In the genomic region with DNA sequence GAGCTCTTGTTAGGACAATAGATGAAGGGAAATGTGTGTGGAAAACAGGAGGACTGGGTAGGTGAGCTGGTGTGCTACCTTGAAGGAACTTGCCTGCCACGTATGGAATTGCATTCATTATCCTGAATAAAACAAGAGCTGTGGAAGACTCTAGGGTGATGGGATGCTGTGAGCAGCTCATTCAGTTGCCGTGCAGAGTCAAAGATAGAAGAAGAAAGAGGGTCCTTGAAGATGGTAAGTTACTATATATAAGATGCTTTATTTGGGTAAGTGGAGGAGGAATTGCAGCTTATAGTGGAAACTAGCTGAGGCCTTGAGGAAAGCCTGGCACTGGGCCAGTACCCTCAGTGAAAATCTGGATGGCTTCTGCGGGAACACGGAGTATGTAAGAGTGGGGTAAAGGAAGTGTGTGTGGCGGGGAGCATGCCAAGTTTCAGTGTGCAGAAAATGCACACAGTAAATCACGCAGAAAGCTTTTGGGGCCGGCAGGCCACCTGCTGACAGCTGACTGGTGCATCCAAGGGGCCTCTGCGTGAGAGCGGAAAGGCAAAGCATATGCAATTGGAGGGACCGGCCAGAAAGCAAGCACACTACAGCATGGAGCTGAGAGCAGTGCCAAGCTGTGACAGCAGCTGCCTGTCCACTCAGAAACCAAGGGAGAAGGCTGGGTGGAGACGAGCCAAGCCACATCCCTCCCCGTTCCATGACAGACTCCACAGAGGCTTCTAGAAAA, we compare ENCODE assay signal across 7 mouse cellular contexts.
DNase-seq lines count a peak whose midpoint lies in the region; ATAC-seq lines count a peak whose summit lies in the region.

No protein-coding gene starts in this region.

- 0 out of 2 replicates have a peak overlapping the region, but pooled peaks have one; percentile 14 for H3K9ac ChIP-seq in midbrain, embryonic 13.5 days (replicated peaks)

- H3K4me2 ChIP-seq in midbrain, embryonic 13.5 days (replicated peaks): no peak overlapping the region; the same call in 1 of the 2 replicates

- peaks cover 15% of the 10 kb centered on the region for H3K4me1 ChIP-seq in midbrain, embryonic 13.5 days (replicated peaks)
- H3K4me1 ChIP-seq in midbrain, embryonic 10.5 days: peaks cover 13% of the 10 kb centered on the region

- H3K4me3 ChIP-seq in midbrain, embryonic 13.5 days (replicated peaks): no peak overlapping the region
- H3K4me3 ChIP-seq in midbrain, embryonic 10.5 days: no peak overlapping the region

- no peaks in the 10 kb centered on the region for H3K36me3 ChIP-seq in midbrain, embryonic 13.5 days
- H3K36me3 ChIP-seq in midbrain, embryonic 10.5 days: no peaks in the 10 kb centered on the region

- H3K9me3 ChIP-seq in midbrain, embryonic 13.5 days: no peaks in the 10 kb centered on the region
- H3K9me3 ChIP-seq in midbrain, embryonic 10.5 days (replicated peaks): no peaks in the 10 kb centered on the region

- 62% methylated on average over 12 of the region's 12 CpGs for WGBS in midbrain, embryonic 13.5 days
- 81% methylated on average over 12 of the region's 12 CpGs for WGBS in midbrain, embryonic 10.5 days

- peak; percentile 81 for ATAC-seq in midbrain, embryonic 13.5 days
- peak; percentile 20; the same call in 1 of the 2 replicates for ATAC-seq in granulocyte monocyte progenitor cell, adult 5-6 weeks (replicated peaks; ENCODE audit: poor library complexity, severe bottlenecking)
- ATAC-seq in CD4-positive, CD25-positive, alpha-beta regulatory T cell, adult 4 months: no peak

- 0 out of 2 replicates have a peak overlapping the region, but pooled peaks have one; percentile 30 for H3K27ac ChIP-seq in midbrain, embryonic 13.5 days
- H3K27ac ChIP-seq in midbrain, embryonic 10.5 days (replicated peaks): no peak overlapping the region

- no peak for DNase-seq in midbrain, embryonic 10.5 days (ENCODE audit: low spot score)
- DNase-seq in cerebellum, adult 9-10 months: peak; percentile 87
- peak; percentile 55 to 79 for DNase-seq in left cerebral cortex, adult 9 months (ENCODE audit: low spot score in 2 of 2)
- DNase-seq in ovary, postnatal 36 days (ENCODE audit: low spot score): peak; percentile 11

- no peaks in the 10 kb centered on the region for H3K27me3 ChIP-seq in midbrain, embryonic 13.5 days
- no peaks in the 10 kb centered on the region for H3K27me3 ChIP-seq in midbrain, embryonic 10.5 days (ENCODE audit: low read depth, poor library complexity, severe bottlenecking)
